Mouse (Mus musculus) forebrain, embryonic 14.5 days (tissue): ENCODE measurements around the gene Pygm. TPM values are rescaled to one million over a fixed set of nuclear protein-coding genes. Genes with fewer than 3 reads are reported as not detected.

Experiments
- ATAC-seq: fragments of 200-750 bp; cut with Nextera tagmentation; 2 replicates; pipeline ENCODE4 v1.8.0; 2017; ENCODE audit warnings: mild to moderate bottlenecking, moderate library complexity
- DNase-seq: peaks from one replicate; pipeline ENCODE4 v3.0.0-alpha.2; 2015; ENCODE audit warnings: low spot score
- H3K27ac ChIP-seq: fragments of 300-500 bp; sonication (generic); 2 replicates; pipeline ENCODE4 v1.5.1; 2014; ENCODE audit warnings: low read depth, mild to moderate bottlenecking, control low read depth, low read length, moderate library complexity
- H3K27me3 ChIP-seq: fragments of 300-500 bp; sonication (generic); replicated peaks from 2 replicates; pipeline ENCODE4 v1.6.1; 2014; ENCODE audit warnings: low read length, control low read depth, mixed read lengths; ENCODE audit not compliant: control insufficient read depth, insufficient read depth
- H3K36me3 ChIP-seq: fragments of 300-500 bp; sonication (generic); 2 replicates; pipeline ENCODE4 v1.6.1; 2014; ENCODE audit warnings: low read length, control low read depth; ENCODE audit not compliant: control insufficient read depth, insufficient read depth
- H3K4me1 ChIP-seq: fragments of 300-500 bp; sonication (generic); 2 replicates; pipeline ENCODE4 v1.6.1; 2014; ENCODE audit warnings: antibody characterized with exemption, low read length, control low read depth; ENCODE audit not compliant: control insufficient read depth, insufficient read depth
- H3K4me2 ChIP-seq: fragments of 300-500 bp; sonication (generic); 2 replicates; pipeline ENCODE4 v1.6.1; 2014; ENCODE audit warnings: mild to moderate bottlenecking, control low read depth, low read length
- H3K4me3 ChIP-seq: fragments of 300-500 bp; sonication (generic); 2 replicates; pipeline ENCODE4 v1.5.1; 2014; ENCODE audit warnings: low read depth, low read length, control low read depth
- H3K9ac ChIP-seq: fragments of 300-500 bp; sonication (generic); 2 replicates; pipeline ENCODE4 v1.6.1; 2014; ENCODE audit warnings: mild to moderate bottlenecking, low read length, control low read depth, moderate library complexity
- H3K9me3 ChIP-seq: fragments of 300-500 bp; sonication (generic); replicated peaks from 2 replicates; pipeline ENCODE4 v1.6.1; 2016; ENCODE audit warnings: low read length, control low read depth, mixed read lengths; ENCODE audit not compliant: control insufficient read depth
- WGBS: fragments of 180-500 bp; shearing (Covaris S2); extraction: QIAGEN DNeasy Blood & Tissue Kit; methylation state at CpG from one replicate; pipeline ENCODE4 v1.1.7; 2014; 5-methylcytosine and 5-hydroxymethylcytosine counted together
- polyA plus RNA-seq: library from polyadenylated mRNA; unstranded; fragments of >200 nt; fragmentation: Nextera tagmentation; extraction: Ambion mirVana; gene quantifications from 2 replicates; pipeline ENCODE4 v1.2.1, GENCODE M21; 2014

Pygm gene
- 1.3 and 3.0 TPM in 2 replicates for polyA plus RNA-seq

GRCm38 (mm10) chr19:6384128-6384527 lies at the start of gene Pygm:
Gene Pygm, plus strand, starts transcription at chr19:6384399.
- 11% methylated on average over 7 of the region's 7 CpGs for WGBS
- Histone ChIP-seq H3K4me3 (no peak within 1 kb of the TSS), H3K27ac (no peak within 1 kb of the TSS), H3K27me3 (no peaks in the 10 kb centered on the region), H3K36me3 (peaks cover 6% of the 10 kb centered on the region), H3K4me1 (no peaks in the 10 kb centered on the region), H3K9ac (no peak within 1 kb of the TSS), H3K4me2 (no peak within 1 kb of the TSS), H3K9me3 (no peaks in the 10 kb centered on the region)
- ATAC-seq (no peak), DNase-seq (no peak)

DNA sequence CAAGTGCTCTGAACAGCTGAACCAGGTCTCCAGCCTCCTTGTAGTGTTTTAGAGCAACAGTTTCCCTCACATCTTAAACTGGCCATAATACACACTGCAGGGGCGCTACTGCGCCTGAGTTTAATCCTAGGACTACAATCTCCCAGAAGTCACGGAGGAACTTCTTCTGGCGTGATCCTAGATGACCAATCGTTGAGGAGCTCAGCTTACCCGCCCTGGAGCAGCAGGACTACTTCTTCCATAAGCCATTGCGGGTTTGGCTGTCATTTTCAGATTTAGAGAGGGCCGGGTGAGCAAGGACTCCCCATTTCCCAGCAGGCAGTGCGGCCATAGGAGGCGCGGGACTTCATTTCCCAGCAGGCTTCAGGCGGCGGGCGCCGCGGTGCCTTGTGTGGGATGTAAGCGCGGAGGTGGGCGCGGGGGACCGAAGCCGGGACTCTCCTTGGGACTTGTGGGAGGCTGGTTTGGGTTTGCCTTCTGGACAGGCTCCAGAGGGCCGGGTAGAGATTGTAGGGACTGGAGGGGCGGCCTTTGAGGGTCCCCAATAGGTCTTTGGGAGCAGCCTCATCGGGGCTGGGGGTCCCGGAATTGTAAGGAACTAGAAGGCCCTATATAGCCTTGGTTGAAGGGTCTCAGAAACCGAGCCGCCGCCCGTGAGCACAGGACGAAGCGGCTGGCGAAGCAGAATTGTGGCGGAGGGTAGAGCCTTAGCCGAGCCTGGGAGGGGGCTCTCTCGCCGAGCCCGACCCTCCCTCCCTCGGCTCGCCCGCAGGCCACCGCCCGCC lies 49.3 kb upstream of the Pygm start, which contains the start of gene Men1:
Men1 (plus strand) TSS at position 307 of the 785 bp plus-strand sequence.
- Histone ChIP-seq H3K9ac (peak within 1 kb of the TSS; percentile 83), H3K4me1 (peaks cover 15% of the 10 kb centered on the region), H3K4me3 (peak within 1 kb of the TSS; percentile 83), H3K9me3 (no peaks in the 10 kb centered on the region), H3K27ac (peak within 1 kb of the TSS; percentile 70), H3K36me3 (peaks cover 30% of the 10 kb centered on the region), H3K27me3 (no peaks in the 10 kb centered on the region), H3K4me2 (peak within 1 kb of the TSS; percentile 98)
- under 1% methylated on average over 35 of the region's 43 CpGs for WGBS
- ATAC-seq: peak; percentile 96
- peak; percentile 99 for DNase-seq

DNA sequence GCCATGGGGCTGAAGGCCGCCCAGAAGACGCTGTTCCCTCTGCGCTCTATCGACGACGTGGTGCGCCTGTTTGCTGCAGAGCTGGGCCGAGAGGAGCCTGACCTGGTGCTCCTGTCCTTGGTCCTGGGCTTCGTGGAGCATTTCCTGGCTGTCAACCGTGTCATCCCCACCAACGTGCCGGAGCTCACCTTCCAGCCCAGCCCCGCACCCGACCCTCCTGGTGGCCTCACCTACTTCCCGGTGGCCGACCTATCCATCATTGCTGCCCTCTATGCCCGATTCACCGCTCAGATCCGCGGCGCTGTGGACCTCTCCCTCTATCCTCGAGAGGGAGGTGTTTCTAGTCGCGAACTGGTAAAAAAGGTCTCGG lies 48.8 kb upstream of the Pygm start:
- WGBS: 1% methylated on average over 25 of the region's 25 CpGs
- peak overlapping the region; percentile 98 for H3K4me2 ChIP-seq
- no peaks in the 10 kb centered on the region for H3K27me3 ChIP-seq
- DNase-seq (no peak), ATAC-seq (no peak)
- peak overlapping the region; percentile 40 for H3K27ac ChIP-seq
- H3K9ac ChIP-seq: peak overlapping the region; percentile 83
- H3K4me1 ChIP-seq: peaks cover 15% of the 10 kb centered on the region
- H3K9me3 ChIP-seq: no peaks in the 10 kb centered on the region
- peak overlapping the region; percentile 83 for H3K4me3 ChIP-seq
- H3K36me3 ChIP-seq: peaks cover 35% of the 10 kb centered on the region

DNA sequence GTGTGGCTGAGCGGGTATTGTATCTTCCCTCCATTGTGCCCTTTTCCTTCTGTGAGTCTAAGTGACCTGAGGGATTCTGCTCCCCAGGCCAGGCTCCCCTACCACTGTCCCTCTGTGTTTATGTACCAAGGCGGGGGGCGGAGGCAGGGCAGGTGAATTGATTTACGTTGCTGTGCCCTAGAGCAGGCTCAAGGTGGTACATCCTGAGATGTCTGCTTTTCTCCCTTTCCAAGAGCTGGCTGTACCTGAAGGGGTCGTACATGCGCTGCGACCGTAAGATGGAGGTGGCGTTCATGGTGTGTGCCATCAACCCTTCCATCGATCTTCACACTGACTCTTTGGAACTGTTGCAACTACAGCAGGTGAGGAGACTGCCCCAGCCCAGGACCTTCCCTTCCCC lies 47.3 kb upstream of the Pygm start:
- Histone ChIP-seq H3K27me3 (no peaks in the 10 kb centered on the region), H3K4me2 (peak overlapping the region; percentile 98), H3K9ac (peak overlapping the region; percentile 83; the same call in 1 of the 2 replicates), H3K9me3 (no peaks in the 10 kb centered on the region), H3K4me3 (peak overlapping the region; percentile 83; the same call in 1 of the 2 replicates), H3K4me1 (peaks cover 19% of the 10 kb centered on the region), H3K36me3 (peaks cover 35% of the 10 kb centered on the region), H3K27ac (no peak overlapping the region)
- ATAC-seq (no peak), DNase-seq (no peak)
- WGBS: 93% methylated on average over 10 of the region's 10 CpGs

- 96% methylated on average over 7 of the region's 7 CpGs for WGBS
- Histone ChIP-seq H3K36me3 (peaks cover 42% of the 10 kb centered on the region), H3K9ac (no peak overlapping the region), H3K27ac (no peak overlapping the region), H3K9me3 (no peaks in the 10 kb centered on the region), H3K27me3 (no peaks in the 10 kb centered on the region), H3K4me1 (peaks cover 19% of the 10 kb centered on the region), H3K4me2 (no peak overlapping the region), H3K4me3 (no peak overlapping the region)
- ATAC-seq (no peak), DNase-seq (no peak)
Observed at GRCm38 (mm10) chr19:6338171-6338570, 46.0 kb upstream of the Pygm start.

DNA sequence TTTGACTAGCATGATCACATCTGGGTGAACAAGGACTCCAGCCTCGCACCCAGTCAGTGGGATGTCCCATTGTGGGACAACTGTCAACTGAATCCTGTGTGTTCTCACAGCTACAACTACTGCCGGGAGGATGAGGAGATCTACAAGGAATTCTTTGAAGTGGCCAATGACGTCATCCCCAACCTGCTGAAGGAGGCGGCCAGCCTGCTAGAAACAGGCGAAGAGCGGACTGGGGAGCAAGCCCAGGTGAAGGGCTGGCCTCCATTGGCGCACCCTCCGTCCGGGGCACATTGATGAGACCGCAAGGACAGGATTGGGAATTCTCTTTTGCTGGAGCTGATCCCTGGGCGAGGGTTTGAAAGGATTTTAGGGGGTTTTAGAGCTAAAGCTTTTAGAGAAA lies 45.5 kb upstream of the Pygm start:
- no peak overlapping the region for H3K27ac ChIP-seq
- no peaks in the 10 kb centered on the region for H3K27me3 ChIP-seq
- DNase-seq (no peak), ATAC-seq (no peak)
- no peak overlapping the region for H3K9ac ChIP-seq
- H3K4me2 ChIP-seq: no peak overlapping the region
- H3K4me1 ChIP-seq: peaks cover 19% of the 10 kb centered on the region
- WGBS: 89% methylated on average over 11 of the region's 11 CpGs
- H3K4me3 ChIP-seq: no peak overlapping the region
- H3K9me3 ChIP-seq: no peaks in the 10 kb centered on the region
- H3K36me3 ChIP-seq: peaks cover 47% of the 10 kb centered on the region

DNA sequence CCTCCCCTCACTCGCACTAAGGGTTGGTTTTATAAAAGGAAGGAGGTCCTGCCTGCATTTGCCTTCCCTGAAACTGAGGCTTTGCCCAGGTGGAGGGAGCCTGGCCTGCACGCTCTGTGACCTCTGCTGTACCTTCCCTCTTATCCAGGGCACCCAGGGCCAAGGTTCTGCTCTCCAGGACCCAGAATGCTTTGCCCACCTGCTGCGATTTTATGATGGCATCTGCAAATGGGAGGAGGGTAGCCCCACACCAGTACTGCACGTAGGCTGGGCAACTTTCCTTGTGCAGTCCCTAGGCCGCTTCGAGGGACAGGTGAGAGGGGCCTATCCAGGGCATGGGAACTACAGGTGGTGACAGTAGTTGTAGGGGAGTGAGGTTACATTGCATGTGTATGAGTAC lies 45.0 kb upstream of the Pygm start:
- Histone ChIP-seq H3K4me2 (no peak overlapping the region), H3K27ac (no peak overlapping the region), H3K27me3 (no peaks in the 10 kb centered on the region), H3K36me3 (peaks cover 51% of the 10 kb centered on the region), H3K4me3 (no peak overlapping the region), H3K9ac (no peak overlapping the region), H3K4me1 (peaks cover 19% of the 10 kb centered on the region), H3K9me3 (no peaks in the 10 kb centered on the region)
- no peak for ATAC-seq
- no peak for DNase-seq
- WGBS: 93% methylated on average over 6 of the region's 6 CpGs

DNA sequence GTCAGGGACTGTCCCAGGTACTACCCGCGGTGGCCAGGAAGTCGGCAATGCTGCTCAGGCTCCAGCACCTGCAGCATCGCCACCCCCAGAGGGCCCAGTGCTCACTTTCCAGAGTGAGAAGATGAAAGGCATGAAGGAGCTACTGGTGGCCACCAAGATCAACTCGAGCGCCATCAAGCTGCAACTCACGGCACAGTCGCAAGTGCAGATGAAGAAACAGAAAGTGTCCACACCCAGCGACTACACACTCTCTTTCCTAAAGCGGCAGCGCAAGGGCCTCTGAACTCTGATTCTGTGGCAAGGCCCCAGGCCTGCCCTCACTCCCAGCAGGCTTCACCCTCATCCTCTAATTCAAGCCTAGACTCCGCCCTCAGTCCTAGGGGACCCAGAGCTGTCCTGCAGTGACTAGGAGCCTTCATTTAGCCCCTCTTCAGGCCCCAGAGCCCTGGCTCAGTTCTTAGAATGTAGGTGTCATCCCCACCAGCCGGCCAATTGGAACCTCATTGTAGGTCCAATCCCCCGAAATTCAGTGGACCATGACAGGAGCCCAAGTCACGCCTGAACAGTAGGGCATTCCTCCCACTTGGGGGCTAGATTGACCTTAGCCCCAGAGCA lies 44.2 kb upstream of the Pygm start:
- Histone ChIP-seq H3K27me3 (no peaks in the 10 kb centered on the region), H3K36me3 (peaks cover 58% of the 10 kb centered on the region), H3K4me1 (peaks cover 19% of the 10 kb centered on the region), H3K27ac (no peak overlapping the region), H3K9me3 (no peaks in the 10 kb centered on the region), H3K9ac (no peak overlapping the region), H3K4me3 (no peak overlapping the region), H3K4me2 (no peak overlapping the region; the same call in 1 of the 2 replicates)
- DNase-seq (no peak), ATAC-seq (no peak)
- WGBS: 69% methylated on average over 15 of the region's 15 CpGs
